Mouse (Mus musculus) megakaryocyte, adult 5-6 weeks (primary cell): ENCODE results near the gene Gm4969. TPM values are rescaled to one million over a fixed set of nuclear protein-coding genes. Genes with fewer than 3 reads are reported as not detected.
A peak's percentile ranks its signal among the peaks of the same experiment; 100 is the strongest.
"Not testable (repeated sequence)": the region's sequence is repeated elsewhere in the genome, so short reads cannot be mapped to it uniquely, and the experiment has no call there.

ENCODE experiments used
- ATAC-seq: 2 replicates; pipeline ENCODE4 v1.8.0; 2016; ENCODE audit warnings: mild to moderate bottlenecking, inconsistent platforms; ENCODE audit not compliant: poor library complexity, severe bottlenecking
- total RNA-seq, 2 experiments: library from RNA; stranded (forward) in 1 of 2; stranded (reverse) in 1 of 2; fragments of 153-499, 151-499 nt in 1 of 2; fragments of 221-1000, 200-1000 nt in 1 of 2; gene quantifications; 2 replicates each; pipeline versions ENCODE4 v1.2.3 to v1.2.4; 2015 to 2017

Gm4969 gene
- total RNA-seq (2015) (0.05 TPM in 1 of 2 replicates, not detected in the other), total RNA-seq (2017) (0.29 TPM in 1 of 2 replicates, not detected in the other)

GRCm38 (mm10) chr7:19118028-19118771, at the start of gene Gm4969:
Gm4969 (minus strand) TSS chr7:19118368.
- no peak for ATAC-seq

- no peak for ATAC-seq
Measured at GRCm38 (mm10) chr7:19166990-19167389, 48.8 kb upstream of the Gm4969 start.

GRCm38 (mm10) chr7:19165656-19166423, 47.7 kb upstream of the Gm4969 start, which contains the start of gene Gipr:
Gipr (minus strand) TSS chr7:19166127.
- ATAC-seq = no peak

- ATAC-seq = peak; percentile 26; the same call in 1 of the 2 replicates
Measured at GRCm38 (mm10) chr7:19164978-19165377, 46.8 kb upstream of the Gm4969 start.

DNA sequence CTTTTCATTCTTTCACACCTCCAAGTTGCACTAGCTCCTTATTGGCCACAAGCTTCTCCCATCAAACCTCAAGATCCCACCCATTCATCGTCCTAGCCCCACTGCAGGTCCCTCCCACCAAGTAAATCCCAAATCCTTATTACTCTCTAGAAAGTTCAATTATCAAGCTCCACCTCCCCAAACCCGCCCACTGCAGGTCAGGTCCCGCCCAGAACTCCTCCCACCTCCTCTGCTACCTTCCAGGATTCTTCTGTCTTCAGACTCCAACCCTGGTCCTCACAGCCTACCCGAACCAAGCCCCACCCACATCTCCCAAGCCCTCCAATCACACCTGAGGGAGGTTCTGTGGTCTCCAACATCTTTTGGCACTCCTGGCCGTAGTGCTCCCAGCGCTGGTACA, 46.0 kb upstream of the Gm4969 start:
- no peak for ATAC-seq

DNA sequence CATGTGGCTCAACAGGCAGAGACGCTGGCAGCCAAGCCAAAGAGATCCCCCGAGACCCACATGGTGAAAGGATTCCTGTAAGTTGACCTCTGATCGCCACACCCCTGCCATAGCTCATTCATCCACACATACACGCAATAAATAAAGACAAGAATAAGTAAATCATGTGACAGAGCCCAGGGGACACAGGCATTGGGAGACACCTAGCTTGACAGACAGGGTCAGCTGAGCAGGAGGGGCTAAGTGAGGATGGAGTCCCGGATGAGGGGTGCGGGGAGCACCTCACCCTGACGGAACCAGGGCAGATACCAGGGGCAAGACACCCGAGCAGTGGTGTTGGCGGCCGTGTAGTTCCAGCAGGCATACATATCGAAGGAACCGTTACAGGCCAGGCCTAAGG, 45.6 kb upstream of the Gm4969 start:
- ATAC-seq = no peak

DNA sequence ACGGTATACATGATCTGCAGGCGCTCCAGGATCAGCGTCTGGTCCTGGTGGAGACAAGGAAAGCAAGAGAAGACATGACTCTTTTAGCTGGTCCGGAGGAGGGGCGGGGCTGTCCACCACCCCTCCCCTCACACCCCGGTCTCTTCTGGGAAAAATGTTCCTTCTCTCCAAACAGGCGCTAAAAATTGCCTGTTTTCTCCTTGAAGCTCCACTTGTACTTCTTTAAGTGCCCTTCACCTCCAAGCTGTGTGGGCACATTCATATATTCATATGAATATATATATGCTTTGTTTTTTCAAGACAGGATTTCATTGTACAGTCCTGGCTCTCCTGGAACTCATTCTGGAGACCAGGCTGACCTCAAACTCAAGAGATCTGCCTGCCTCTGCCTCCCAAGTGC, 44.8 kb upstream of the Gm4969 start:
- no peak for ATAC-seq

GRCm38 (mm10) chr7:19160115-19160514, 41.9 kb upstream of the Gm4969 start:
- no peak for ATAC-seq

DNA sequence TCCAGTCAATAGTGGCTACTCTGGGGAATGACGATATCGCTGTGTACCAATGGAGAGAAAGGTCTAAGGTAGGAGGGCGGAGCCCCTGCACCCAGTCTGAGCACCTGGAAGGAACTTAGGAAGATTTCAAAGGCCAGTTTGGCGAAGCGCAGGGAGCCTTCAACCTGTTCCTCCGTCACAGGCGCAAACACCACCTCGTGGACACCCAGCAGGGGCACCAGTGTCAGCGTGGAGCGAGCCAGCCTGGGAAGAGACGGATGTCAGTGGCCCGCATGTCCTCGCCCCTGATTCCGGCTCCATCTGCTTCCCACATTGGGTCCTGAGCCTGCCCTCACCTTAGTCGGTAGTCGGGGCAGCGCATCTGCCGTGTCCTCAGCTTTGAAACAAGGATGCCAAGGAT, 41.2 kb upstream of the Gm4969 start:
- ATAC-seq = no peak

GRCm38 (mm10) chr7:19158601-19159000, 40.4 kb upstream of the Gm4969 start:
- ATAC-seq = no peak

DNA sequence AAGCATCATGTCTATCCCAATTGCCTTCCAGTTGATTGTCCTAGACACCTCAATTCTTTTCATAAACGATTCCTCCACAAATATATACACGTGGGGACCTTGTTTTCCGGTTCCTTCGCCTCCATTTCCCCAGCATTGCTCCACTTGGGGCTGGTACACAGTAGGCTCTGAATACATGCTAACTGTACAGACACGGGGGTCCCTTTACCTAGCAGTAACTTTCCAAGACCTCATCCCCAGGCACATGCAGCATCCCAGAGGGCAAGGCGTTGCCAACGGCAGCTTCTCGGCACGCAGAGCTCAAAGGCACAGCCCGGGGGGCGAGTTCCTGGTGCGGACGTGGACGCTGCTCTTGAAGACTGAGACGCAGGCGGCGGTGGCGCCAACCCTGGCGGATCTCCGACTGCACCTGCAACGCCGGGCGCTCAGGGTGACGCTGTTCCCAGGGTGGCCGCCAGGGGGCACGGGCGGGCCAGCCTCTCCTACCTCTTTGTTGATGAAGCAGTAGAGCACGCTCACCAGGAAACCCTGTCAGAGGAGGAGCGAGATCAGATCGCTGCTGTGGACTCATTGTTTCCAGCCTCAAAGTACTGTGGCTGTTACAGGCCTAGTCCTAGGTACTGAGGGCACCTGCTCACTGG, 39.1 kb upstream of the Gm4969 start:
- ATAC-seq = peak; percentile 99

- ATAC-seq = no peak
Measured at GRCm38 (mm10) chr7:19155825-19156475, 37.8 kb upstream of the Gm4969 start.

DNA sequence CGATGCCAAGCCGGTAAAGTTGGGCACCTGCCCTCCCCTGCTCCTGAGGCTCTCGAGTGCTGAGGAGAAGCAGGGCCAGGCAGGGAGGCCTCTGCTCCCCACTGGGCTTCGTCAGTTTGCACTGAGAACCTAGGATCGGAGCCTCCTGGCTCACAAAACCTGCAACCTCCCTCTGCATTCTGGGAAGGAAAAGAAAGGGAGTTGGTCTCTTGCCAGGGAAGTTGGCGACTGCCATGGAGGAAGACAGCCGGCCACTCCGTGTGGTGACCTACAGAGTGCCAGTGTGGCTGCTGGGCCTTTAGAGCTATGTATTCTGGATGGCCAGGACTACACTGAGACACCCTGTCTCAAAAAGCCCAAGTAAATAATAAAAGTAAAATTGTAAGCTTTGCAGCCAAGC, 36.6 kb upstream of the Gm4969 start:
- no peak for ATAC-seq

GRCm38 (mm10) chr7:19151121-19151520, 33.0 kb upstream of the Gm4969 start:
- ATAC-seq = not testable (repeated sequence)

GRCm38 (mm10) chr7:19149626-19150025, 31.5 kb upstream of the Gm4969 start, which contains the start of gene Snrpd2:
Snrpd2 (plus strand) TSS chr7:19149722.
- ATAC-seq = peak; percentile 86

GRCm38 (mm10) chr7:19148875-19149541, 30.8 kb upstream of the Gm4969 start, which contains the start of gene Qpctl:
Qpctl (minus strand) TSS chr7:19149291.
- ATAC-seq = peak; percentile 91

DNA sequence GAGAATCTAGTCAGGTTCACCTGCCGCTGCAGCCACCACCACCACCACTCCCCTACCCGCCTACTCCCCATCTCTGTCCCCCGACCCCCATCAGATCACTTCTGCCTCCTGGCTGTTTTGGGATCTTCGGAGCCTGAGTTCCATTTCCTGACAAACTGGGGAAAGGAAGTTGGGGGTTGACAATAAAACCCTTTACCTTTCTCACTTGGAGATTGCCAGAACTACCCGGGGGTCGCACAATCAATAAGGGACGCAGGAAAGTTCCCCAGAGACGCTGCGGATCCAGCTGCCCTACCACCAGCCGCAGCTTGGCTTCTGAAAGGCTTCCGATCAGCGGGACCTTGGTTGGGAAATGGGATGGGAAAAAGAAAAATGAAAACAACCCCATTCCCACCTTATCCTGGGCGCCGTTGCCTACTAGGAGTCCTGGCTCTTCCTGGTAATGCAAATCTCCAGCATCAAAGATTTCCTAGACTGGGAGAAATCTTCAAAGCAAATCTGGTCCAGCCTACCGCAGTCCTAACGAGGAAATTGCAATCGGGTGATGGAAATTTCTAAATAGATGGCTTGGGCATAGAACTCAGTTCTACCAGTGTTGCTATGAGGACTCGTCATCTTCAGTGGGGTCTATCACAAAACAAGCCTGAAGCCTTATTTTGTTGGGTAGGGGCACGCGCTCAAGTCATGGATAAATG, 30.2 kb upstream of the Gm4969 start:
- ATAC-seq = no peak

GRCm38 (mm10) chr7:19147497-19148045, 29.4 kb upstream of the Gm4969 start:
- ATAC-seq = no peak

- no peak for ATAC-seq
Measured at GRCm38 (mm10) chr7:19146793-19147192, 28.6 kb upstream of the Gm4969 start.
